Comparison of ENCODE assay signal across 14 mouse cellular contexts in genomic region chr5:130000735-130001134, GRCm38 (mm10). TPM values are rescaled to one million over a fixed set of nuclear protein-coding genes. Genes with fewer than 3 reads are reported as not detected.
DNase-seq lines count a peak whose midpoint lies in the region; ATAC-seq and TF ChIP-seq lines count a peak whose summit lies in the region.
"Had no signal": no experiment of that assay in that cellular context is flagged by ENCODE, and none has a peak within 500 bp of the region (broad histone marks: within the 10 kb centered on the region; RNA-seq: fewer than 3 reads in every experiment).

No protein-coding gene starts in this region.

- no peak overlapping the region for H3K4me2 ChIP-seq in embryonic facial prominence, embryonic 13.5 days
- 0 out of 2 replicates have a peak overlapping the region, but pooled peaks have one; percentile 56 for H3K4me2 ChIP-seq in stomach, embryonic 16.5 days (ENCODE audit: low read depth, low read length)
- no peak overlapping the region for H3K4me2 ChIP-seq in stomach, postnatal 0 days (replicated peaks; ENCODE audit: low read depth)
- H3K4me2 ChIP-seq: midbrain, embryonic 13.5 days had no signal

- no peak for DNase-seq in embryonic facial prominence, embryonic 10.5 days (ENCODE audit: low spot score)
- no peak for DNase-seq in stomach, postnatal 0 days (ENCODE audit: low spot score)
- DNase-seq in lung, postnatal 10 days = peak; percentile 19
- DNase-seq in left cerebral cortex, adult 8-10 months (ENCODE audit: low spot score in 2 of 2) = no peak
- no peak for DNase-seq in left cerebral cortex, postnatal 10 days (ENCODE audit: extremely low spot score in 1 of 2, low spot score in 2 of 2)
- DNase-seq in ovary, postnatal 14 days (ENCODE audit: low spot score) = no peak
- DNase-seq: adrenal gland, postnatal 14 days; cerebellum, postnatal 14 days; kidney, adult 9 months; thymus, postnatal 4 days had no signal

- H3K4me3 ChIP-seq in embryonic facial prominence, embryonic 13.5 days = no peak overlapping the region
- H3K4me3 ChIP-seq in embryonic facial prominence, embryonic 10.5 days = no peak overlapping the region
- no peak overlapping the region for H3K4me3 ChIP-seq in stomach, embryonic 16.5 days (replicated peaks; ENCODE audit: low read length)
- H3K4me3 ChIP-seq in stomach, postnatal 0 days (ENCODE audit: low read depth, low read length) = no peak overlapping the region
- H3K4me3 ChIP-seq: midbrain, embryonic 13.5 days had no signal

- intact Hi-C loops in left cerebral cortex, postnatal 10 days (cut with DNase I) = no loop called here

- H3K36me3 ChIP-seq in embryonic facial prominence, embryonic 13.5 days = peaks cover 4% of the 10 kb centered on the region; the same call in 1 of the 2 replicates
- peaks cover 25% of the 10 kb centered on the region for H3K36me3 ChIP-seq in embryonic facial prominence, embryonic 10.5 days (replicated peaks)
- H3K36me3 ChIP-seq in stomach, embryonic 16.5 days (ENCODE audit: control insufficient read depth, insufficient read depth, low read length) = no peaks in the 10 kb centered on the region
- H3K36me3 ChIP-seq in stomach, postnatal 0 days (ENCODE audit: control insufficient read depth, insufficient read depth, low read length) = no peaks in the 10 kb centered on the region
- H3K36me3 ChIP-seq: midbrain, embryonic 13.5 days had no signal

- TF ChIP-seq EP300 in stomach, postnatal 0 days (optimal IDR thresholded peaks at IDR 0.05) = no peak

- H3K27ac ChIP-seq in embryonic facial prominence, embryonic 13.5 days = no peak overlapping the region
- no peak overlapping the region for H3K27ac ChIP-seq in embryonic facial prominence, embryonic 10.5 days (replicated peaks)
- peak overlapping the region; percentile 23; the same call in 1 of the 2 replicates for H3K27ac ChIP-seq in stomach, embryonic 16.5 days (ENCODE audit: low read length)
- H3K27ac ChIP-seq in stomach, postnatal 0 days (replicated peaks) = no peak overlapping the region
- H3K27ac ChIP-seq: heart, embryonic 13.5 days; midbrain, embryonic 13.5 days had no signal

- 0 out of 2 replicates have a peak overlapping the region, but pooled peaks have one; percentile 11 for H3K9ac ChIP-seq in embryonic facial prominence, embryonic 13.5 days
- H3K9ac ChIP-seq in stomach, embryonic 16.5 days (ENCODE audit: low read length) = no peak overlapping the region
- H3K9ac ChIP-seq in stomach, postnatal 0 days (ENCODE audit: low read length) = no peak overlapping the region
- H3K9ac ChIP-seq: heart, embryonic 13.5 days; midbrain, embryonic 13.5 days had no signal

- TF ChIP-seq CTCF in stomach, postnatal 0 days (IDR thresholded peaks at IDR 0.05; ENCODE audit: low read depth) = no peak

- ATAC-seq in embryonic facial prominence, embryonic 13.5 days (ENCODE audit: insufficient number of reproducible peaks, insufficient read depth, low FRiP score, low TSS enrichment, low read depth) = no peak
- ATAC-seq in stomach, embryonic 16.5 days (ENCODE audit: insufficient read depth, low FRiP score) = no peak
- ATAC-seq in stomach, postnatal 0 days (ENCODE audit: low FRiP score, low TSS enrichment) = no peak
- ATAC-seq: midbrain, embryonic 13.5 days had no signal

- 90% methylated on average over 12 of the region's 12 CpGs for WGBS in embryonic facial prominence, embryonic 13.5 days
- 93% methylated on average over 12 of the region's 12 CpGs for WGBS in embryonic facial prominence, embryonic 10.5 days
- 80% methylated on average over 12 of the region's 12 CpGs for WGBS in stomach, embryonic 16.5 days
- WGBS in stomach, postnatal 0 days = 88% methylated on average over 12 of the region's 12 CpGs

- peaks cover 16% of the 10 kb centered on the region for H3K4me1 ChIP-seq in embryonic facial prominence, embryonic 13.5 days
- H3K4me1 ChIP-seq in embryonic facial prominence, embryonic 10.5 days = peaks cover 26% of the 10 kb centered on the region
- peaks cover 15% of the 10 kb centered on the region for H3K4me1 ChIP-seq in stomach, embryonic 16.5 days (ENCODE audit: control insufficient read depth, insufficient read depth, low read length)
- H3K4me1 ChIP-seq in stomach, postnatal 0 days (replicated peaks; ENCODE audit: control insufficient read depth, insufficient read depth) = no peaks in the 10 kb centered on the region

- no peaks in the 10 kb centered on the region for H3K27me3 ChIP-seq in embryonic facial prominence, embryonic 13.5 days
- H3K27me3 ChIP-seq in embryonic facial prominence, embryonic 10.5 days (replicated peaks; ENCODE audit: low read depth, poor library complexity, severe bottlenecking) = no peaks in the 10 kb centered on the region
- no peaks in the 10 kb centered on the region for H3K27me3 ChIP-seq in stomach, embryonic 16.5 days (ENCODE audit: control insufficient read depth, insufficient read depth, low read length)
- H3K27me3 ChIP-seq in stomach, postnatal 0 days (ENCODE audit: control insufficient read depth, insufficient read depth, low read length) = no peaks in the 10 kb centered on the region
- H3K27me3 ChIP-seq: heart, embryonic 13.5 days; midbrain, embryonic 13.5 days had no signal

- no peaks in the 10 kb centered on the region; the same call in none of the 2 replicates for H3K9me3 ChIP-seq in embryonic facial prominence, embryonic 13.5 days
- peaks cover 11% of the 10 kb centered on the region; the same call in 1 of the 2 replicates for H3K9me3 ChIP-seq in embryonic facial prominence, embryonic 10.5 days
- 0 out of 2 replicates have a peak, but pooled peaks cover 12% of the 10 kb centered on the region for H3K9me3 ChIP-seq in stomach, embryonic 16.5 days (replicated peaks; ENCODE audit: control insufficient read depth, low read length)
- H3K9me3 ChIP-seq in stomach, postnatal 0 days (ENCODE audit: control insufficient read depth, low read length) = no peaks in the 10 kb centered on the region

RNA-seq across cellular contexts. Expression of gene Gusb, which starts 2.1 kb away (rescaled TPM):
- 38.2 and 43.4 TPM in 2 replicates for polyA plus RNA-seq in embryonic facial prominence, embryonic 13.5 days (2015; fragmentation: Nextera tagmentation; extraction: Ambion mirVana)
- polyA plus RNA-seq in embryonic facial prominence, embryonic 10.5 days (2016; fragmentation: Nextera tagmentation; extraction: Ambion mirVana) = 45.3 and 47.7 TPM in 2 replicates
- polyA plus RNA-seq in stomach, embryonic 16.5 days (2015; fragmentation: Nextera tagmentation; extraction: Ambion mirVana) = 66.0 and 71.7 TPM in 2 replicates
- 32.0 and 33.9 TPM in 2 replicates for polyA plus RNA-seq in stomach, postnatal 0 days (2015; fragmentation: Nextera tagmentation; extraction: Ambion mirVana)
- total RNA-seq in left cerebral cortex, adult 8-10 months (2022) = 10 to 100 TPM; 12.7 to 40.4 (median 22.1) TPM
- total RNA-seq in left cerebral cortex, postnatal 10 days (2021) = 10 to 100 TPM; 15.6 to 17.0 TPM

RNA-seq across cellular contexts. Expression of gene Asl, which starts 28.3 kb away (rescaled TPM):
- 21.8 and 24.8 TPM in 2 replicates for polyA plus RNA-seq in embryonic facial prominence, embryonic 13.5 days (2015; fragmentation: Nextera tagmentation; extraction: Ambion mirVana)
- 34.2 and 34.8 TPM in 2 replicates for polyA plus RNA-seq in embryonic facial prominence, embryonic 10.5 days (2016; fragmentation: Nextera tagmentation; extraction: Ambion mirVana)
- polyA plus RNA-seq in stomach, embryonic 16.5 days (2015; fragmentation: Nextera tagmentation; extraction: Ambion mirVana) = 46.5 and 47.8 TPM in 2 replicates
- 27.3 and 36.1 TPM in 2 replicates for polyA plus RNA-seq in stomach, postnatal 0 days (2015; fragmentation: Nextera tagmentation; extraction: Ambion mirVana)
- 10 to 100 TPM; 22.9 to 28.0 (median 25.9) TPM for total RNA-seq in left cerebral cortex, adult 8-10 months (2022)
- 10 to 100 TPM; 23.9 to 24.6 TPM for total RNA-seq in left cerebral cortex, postnatal 10 days (2021)

RNA-seq across cellular contexts. Expression of gene Crcp, which starts 28.4 kb away (rescaled TPM):
- 44.8 and 47.1 TPM in 2 replicates for polyA plus RNA-seq in embryonic facial prominence, embryonic 13.5 days (2015; fragmentation: Nextera tagmentation; extraction: Ambion mirVana)
- polyA plus RNA-seq in embryonic facial prominence, embryonic 10.5 days (2016; fragmentation: Nextera tagmentation; extraction: Ambion mirVana) = 53.3 and 54.4 TPM in 2 replicates
- 32.1 and 33.1 TPM in 2 replicates for polyA plus RNA-seq in stomach, embryonic 16.5 days (2015; fragmentation: Nextera tagmentation; extraction: Ambion mirVana)
- polyA plus RNA-seq in stomach, postnatal 0 days (2015; fragmentation: Nextera tagmentation; extraction: Ambion mirVana) = 26.0 and 26.4 TPM in 2 replicates
- 10 to 100 TPM; 26.7 to 32.6 (median 30.1) TPM for total RNA-seq in left cerebral cortex, adult 8-10 months (2022)
- total RNA-seq in left cerebral cortex, postnatal 10 days (2021) = 10 to 100 TPM; 39.9 to 40.9 TPM

RNA-seq across cellular contexts. Expression of gene Vkorc1l1, which starts 59.0 kb away (rescaled TPM):
- 27.6 and 27.7 TPM in 2 replicates for polyA plus RNA-seq in embryonic facial prominence, embryonic 13.5 days (2015; fragmentation: Nextera tagmentation; extraction: Ambion mirVana)
- polyA plus RNA-seq in embryonic facial prominence, embryonic 10.5 days (2016; fragmentation: Nextera tagmentation; extraction: Ambion mirVana) = 29.2 and 34.7 TPM in 2 replicates
- polyA plus RNA-seq in stomach, embryonic 16.5 days (2015; fragmentation: Nextera tagmentation; extraction: Ambion mirVana) = 19.2 TPM in 2 replicates
- polyA plus RNA-seq in stomach, postnatal 0 days (2015; fragmentation: Nextera tagmentation; extraction: Ambion mirVana) = 24.1 TPM in 2 replicates
- 10 to 100 TPM; 45.5 to 56.9 (median 50.1) TPM for total RNA-seq in left cerebral cortex, adult 8-10 months (2022)
- 10 to 100 TPM; 49.8 to 58.2 TPM for total RNA-seq in left cerebral cortex, postnatal 10 days (2021)
